Mouse (Mus musculus) bone marrow macrophage, adult 2 months (primary cell): Measurements from ENCODE around the gene Sec1.

Source experiments
- CTCF ChIP-seq: IDR thresholded peaks from 2 replicates; pipeline ENCODE4 v1.5.1; 2012; ENCODE audit warnings: low read depth, mild to moderate bottlenecking, low read length, moderate library complexity
- POLR2A ChIP-seq: IDR thresholded peaks from 2 replicates; pipeline ENCODE4 v1.6.1; 2012; ENCODE audit warnings: mild to moderate bottlenecking, low read depth, low read length, borderline replicate concordance

- no peak for TF ChIP-seq POLR2A
- TF ChIP-seq CTCF = no peak
These were observed 52.1 kb downstream of the Sec1 start for GRCm38 (mm10) chr7:45642083-45642482.
